Mouse (Mus musculus): ENCODE data around the gene Hdac7.

Gene Hdac7

DNA sequence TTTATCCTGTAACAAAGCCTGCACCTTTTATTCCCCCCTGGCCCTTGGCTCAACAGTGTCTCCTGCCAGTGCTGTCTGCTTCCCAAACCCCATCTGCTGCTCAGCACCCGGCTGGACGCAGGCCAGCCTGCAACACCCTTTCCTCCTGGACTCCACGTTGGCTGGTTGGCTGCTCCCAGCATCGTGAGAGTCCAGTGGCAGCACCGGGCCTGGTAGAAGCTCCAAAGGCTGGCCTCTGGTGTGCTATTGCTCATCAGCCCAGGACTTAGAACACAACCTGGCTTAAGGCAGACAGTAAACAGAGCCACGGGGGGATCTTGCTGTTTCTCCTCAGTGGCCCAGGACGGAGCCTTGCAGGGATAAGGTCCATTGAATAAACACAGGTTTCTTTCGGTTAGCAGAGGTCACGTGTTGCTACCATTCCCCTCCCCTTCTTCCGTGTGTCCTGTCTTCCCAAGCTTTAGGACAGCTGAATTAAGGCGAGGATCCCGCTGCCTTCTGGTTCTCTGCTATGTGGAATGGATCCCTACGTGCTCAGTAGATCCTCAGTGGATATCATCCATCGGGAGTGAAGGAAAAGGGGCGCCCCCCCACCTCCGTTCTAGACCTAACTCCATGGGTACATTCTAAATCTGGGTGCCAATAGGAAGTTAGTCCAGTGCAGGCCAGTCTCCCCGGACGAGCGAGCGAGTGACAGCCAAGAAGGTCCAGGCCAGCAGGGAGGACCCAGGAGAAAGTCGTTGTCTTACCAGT lies 30.7 kb downstream of the Hdac7 start:
- no peak for DNase-seq

DNA sequence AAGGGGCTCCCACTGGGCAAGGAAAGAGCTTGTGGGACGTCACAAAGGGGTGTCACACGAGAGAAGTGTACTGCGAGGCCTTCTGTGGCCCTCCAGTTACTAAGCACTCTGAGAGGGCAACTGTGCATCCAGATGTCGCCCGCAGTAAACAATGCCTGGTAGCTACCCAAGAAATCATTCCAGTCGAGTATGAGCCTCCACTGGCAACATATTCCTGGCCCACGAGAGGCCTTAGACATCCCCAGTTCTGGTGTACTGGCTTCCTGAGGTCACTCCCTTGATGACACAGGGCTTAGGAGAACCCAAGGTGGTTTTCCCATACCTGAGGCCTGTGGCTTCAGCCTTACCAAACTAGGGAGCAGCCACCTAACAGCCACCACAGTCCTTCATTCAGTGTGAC lies 31.4 kb downstream of the Hdac7 start:
- DNase-seq: no peak

DNA sequence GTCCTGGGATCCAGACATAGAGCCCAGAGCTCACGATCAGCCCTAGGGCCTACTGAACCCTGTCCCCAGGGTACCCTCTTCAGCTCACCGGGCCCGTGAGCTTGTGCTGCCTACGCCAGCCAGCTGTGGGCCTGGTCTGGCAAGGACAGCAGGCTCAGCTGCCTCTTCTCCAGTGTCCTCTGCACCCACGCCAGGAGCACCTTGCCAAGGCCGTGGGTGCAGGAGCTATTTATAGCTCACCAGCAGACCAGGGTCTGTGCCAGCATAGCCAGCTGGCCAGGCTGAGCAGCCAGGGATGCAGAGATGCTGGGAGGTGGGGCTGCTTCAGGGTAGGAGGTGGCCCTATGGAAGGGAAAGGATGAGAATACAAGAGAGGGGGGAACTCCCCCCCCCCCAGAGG lies 32.2 kb downstream of the Hdac7 start:
- no peak for DNase-seq

GRCm38 (mm10) chr15:97811307-97811706 lies 33.0 kb downstream of the Hdac7 start:
- no peak for DNase-seq

DNA sequence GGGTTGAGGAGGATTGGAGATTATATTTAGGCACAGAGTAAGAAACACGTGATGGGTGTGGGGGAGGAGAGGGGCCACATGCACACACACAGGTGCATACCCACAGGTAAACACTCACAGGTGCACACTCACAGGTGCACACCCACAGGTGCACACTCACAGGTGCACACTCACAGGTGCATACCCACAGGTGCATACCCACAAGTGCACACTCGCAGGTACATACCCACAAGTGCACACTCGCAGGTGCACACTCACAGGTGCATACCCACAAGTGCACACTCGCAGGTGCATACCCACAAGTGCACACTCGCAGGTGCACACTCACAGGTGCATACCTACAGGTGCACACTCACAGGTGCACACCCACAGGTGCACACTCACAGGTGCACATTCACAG lies 33.9 kb downstream of the Hdac7 start:
- DNase-seq: no peak

GRCm38 (mm10) chr15:97809942-97810341 lies 34.4 kb downstream of the Hdac7 start:
- no peak for DNase-seq

DNA sequence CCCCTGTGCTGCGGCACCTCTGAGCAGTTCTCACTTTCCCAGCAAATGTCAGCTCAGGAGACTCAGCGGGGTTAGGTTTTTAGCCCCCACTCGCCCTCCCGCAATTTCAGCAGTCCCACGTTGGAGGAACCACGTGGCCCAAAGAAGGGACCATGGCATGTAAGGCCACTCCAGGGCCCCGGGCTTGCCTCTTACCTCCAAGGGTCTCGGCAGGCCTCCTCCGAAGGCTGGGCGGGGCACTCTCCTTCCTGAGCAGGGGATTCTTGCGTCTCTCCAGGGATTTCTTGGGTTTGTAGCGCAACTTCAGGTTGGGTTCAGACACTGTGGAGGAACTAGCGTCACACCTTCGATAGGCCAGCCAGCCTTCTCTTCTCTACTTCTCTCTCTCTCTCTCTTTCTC lies 35.1 kb downstream of the Hdac7 start:
- no peak for DNase-seq

DNA sequence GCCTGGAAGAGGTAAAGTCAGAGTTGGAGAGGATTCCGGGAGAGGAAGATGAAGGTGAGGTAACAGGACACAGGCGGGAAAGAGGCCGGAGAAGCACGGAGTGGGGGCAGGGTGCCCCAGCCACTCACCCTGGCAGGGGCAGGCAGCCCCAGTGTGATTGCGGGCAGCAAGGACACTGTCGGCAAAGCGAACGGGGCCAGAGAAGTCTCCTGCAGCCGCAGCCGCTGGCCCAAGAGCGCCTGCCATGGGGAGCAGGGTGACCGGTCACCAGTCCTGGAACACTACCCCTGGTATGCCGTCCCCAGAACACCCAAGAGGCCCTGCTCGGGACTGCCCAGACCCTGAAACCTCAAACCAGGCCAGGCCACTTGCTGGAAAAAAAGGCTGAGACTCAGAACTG lies 35.8 kb downstream of the Hdac7 start:
- DNase-seq: no peak

DNA sequence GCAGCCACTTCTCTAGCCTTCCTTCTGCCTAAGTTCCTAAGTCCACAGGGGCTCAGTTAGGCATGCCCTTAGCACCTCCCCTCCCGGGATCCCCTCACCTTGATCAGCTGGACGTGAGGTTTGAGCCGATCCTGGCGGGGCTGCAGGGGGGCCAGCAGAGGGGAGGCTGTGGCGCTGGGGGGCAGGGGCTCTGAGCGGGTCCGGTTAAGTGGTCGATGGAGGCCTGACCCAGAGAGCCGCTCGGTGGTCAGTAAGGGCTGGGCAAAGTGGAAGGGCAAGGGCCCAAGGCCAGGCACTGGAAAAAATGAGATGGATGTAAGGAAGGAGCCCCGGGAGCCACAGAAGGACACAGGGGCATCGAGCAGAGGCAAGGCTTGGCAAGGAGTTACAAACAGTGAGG lies 36.4 kb downstream of the Hdac7 start:
- no peak for DNase-seq

DNA sequence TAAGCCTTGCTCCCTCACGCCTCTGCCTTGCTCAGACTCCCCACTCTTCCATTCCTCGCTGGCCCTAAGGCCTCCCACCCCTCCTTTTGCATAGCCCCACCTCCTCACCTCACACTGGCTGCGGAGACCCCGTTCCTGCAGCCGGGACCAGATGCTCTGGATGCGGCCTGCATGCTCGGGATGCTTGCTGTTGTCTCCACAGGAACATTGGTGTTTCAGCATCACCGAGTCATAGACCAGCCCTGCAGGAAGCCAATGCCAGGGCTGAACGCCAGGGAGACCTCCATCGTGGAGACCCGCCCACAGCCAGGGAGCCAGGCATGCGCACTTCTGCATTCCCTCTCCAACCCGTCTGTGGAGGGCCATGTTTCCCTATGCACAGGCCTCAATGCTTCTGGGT lies 41.7 kb downstream of the Hdac7 start:
- no peak for DNase-seq

DNA sequence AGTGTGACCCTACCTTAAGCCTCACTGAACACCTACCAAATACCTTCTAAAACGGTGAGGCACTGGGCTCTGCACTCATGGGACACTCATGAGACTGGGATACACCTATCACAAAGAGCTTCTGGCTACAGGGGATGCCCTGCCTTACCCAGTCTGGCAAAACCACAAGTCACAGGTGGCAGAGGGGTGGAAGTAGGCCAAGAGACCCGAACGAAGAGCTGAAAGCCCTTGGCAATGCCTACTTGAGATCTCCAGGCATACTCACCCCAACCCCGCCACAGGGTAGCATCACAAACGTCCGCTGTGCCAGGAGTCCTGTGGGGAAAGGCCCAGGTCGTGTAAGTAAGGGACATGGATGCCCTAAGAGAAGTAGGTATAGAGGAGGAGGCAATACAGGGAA lies 42.5 kb downstream of the Hdac7 start:
- DNase-seq: no peak

DNA sequence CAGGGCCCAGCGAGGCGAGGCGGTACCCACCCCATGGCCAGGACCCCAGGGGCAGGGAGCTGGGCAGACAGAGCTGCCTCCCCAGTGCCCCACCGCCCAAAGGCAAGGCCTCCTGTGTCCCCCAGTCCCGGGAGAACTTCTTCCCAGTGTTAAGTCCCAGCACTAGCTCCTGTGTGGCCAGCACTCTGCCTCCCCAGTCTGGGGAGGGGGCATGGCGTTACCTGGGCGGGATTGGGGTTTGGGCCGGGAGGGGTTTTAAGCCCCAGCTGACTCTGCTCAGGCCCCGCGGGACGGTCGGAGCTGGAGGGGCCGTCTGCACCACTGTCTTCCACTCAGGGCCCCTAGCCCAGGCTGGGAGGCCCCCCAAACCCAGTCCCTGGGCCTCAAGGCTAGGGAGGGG lies 43.4 kb downstream of the Hdac7 start:
- DNase-seq: no peak

- DNase-seq: no peak
Measured at GRCm38 (mm10) chr15:97799446-97799845, 44.9 kb downstream of the Hdac7 start.

DNA sequence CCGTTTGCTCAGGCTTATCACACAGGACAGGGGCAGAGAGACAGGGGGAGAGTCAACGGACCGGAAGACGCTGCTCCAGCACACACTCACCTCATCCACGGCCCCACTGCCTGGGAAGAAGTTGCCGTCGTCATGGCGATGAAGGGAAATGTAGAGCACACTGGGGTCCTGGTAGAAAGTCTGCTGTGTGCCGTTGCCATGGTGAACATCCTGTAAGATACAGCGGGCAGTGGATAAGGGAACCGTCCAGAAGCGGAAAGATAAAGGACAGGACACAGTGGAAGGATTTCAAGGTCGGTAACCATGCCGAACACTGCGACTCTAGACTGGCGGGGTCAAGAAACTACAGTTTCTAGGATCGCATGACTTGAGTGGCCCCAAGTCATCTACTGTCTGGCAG lies 46.2 kb downstream of the Hdac7 start:
- no peak for DNase-seq

DNA sequence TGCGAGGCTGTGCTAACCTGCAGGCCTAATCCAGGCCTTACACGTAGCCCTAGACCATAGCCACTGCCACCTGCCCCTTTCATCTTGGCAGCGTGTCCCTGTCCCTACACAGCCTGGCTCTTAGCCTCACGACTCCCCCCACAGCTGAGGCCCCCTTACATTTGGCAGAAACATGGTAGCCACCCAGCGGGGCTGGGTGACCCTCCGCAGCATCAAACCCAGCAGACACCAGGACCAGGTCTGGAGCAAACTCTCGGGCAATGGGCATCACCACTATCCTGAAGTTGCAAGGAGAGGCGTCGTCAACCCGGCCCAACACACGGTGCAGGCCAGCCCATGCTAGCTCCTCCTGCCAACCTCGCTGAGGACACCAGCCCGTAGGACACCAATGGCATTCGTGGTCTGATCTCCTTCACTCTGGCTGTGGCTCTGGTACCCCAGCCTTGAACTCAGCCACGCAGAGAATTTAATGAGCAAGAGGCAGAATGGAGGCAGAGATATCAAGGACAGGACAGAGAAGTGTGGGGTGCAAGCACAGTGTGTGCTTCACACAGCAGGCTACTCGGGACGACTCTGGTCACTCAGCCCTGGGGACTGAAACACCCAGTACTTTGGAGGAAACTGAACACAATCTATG lies 47.5 kb downstream of the Hdac7 start:
- DNase-seq: no peak

- no peak for DNase-seq
Measured at GRCm38 (mm10) chr15:97795559-97796235, 48.6 kb downstream of the Hdac7 start.

DNA sequence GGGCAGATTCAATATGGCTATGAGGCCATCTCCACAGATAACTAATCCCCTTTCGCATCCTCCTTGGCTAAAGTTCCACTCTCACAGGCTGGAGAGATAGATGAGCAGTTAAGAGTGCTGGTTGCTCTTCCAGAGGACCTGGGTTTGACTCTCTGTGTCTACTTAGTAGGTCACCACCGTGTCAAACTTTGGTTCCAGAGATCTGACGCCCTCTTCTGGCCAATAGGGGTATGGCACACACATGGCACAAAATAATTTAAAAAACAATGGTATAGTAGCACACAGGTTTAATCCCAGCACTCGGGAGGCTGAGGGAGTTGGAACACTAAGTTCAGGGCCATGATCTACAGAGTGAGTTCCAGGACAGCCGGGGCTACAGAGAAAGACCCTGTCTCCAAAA lies 50.0 kb downstream of the Hdac7 start:
- DNase-seq: no peak

DNA sequence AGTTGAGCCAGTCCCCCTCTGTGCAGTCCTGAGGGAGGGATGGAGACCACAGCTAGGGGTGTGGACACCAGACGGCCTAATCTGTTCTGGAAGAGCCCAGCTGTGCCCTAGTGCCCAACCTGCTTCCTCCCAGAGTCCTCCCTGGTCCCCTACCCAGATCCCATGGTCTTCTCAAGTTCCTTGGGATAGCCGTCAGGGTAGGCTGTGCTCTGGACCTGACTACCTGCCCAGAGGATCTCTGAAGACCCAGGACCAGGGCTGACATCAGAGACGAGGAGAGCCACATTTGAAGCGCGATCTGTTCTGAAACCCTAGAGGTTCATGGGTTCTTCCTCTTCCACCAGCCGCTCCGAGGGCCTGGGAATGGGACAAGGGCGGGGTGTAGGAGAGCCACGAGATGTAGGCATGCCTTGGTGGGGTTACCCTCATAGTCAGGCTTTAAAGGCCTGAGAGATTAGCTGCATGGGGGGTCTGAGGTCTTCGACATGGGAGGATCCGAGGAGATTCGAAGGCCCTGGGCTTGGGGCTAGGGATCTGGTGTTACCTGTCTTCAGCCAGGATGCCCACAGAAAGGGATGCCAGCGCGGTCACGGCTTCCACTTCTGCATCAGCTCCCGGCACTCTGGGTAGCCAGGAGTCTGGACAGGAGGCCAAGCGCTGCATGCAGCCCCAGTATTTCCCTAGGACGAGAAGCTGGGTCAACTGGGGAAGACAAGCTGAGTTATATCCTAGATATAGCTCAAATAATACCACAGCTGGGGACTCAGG lies 50.7 kb downstream of the Hdac7 start:
- no peak for DNase-seq

- DNase-seq: no peak
Measured at GRCm38 (mm10) chr15:97791126-97791700, 53.1 kb downstream of the Hdac7 start.

GRCm38 (mm10) chr15:97789761-97790505 lies 54.4 kb downstream of the Hdac7 start:
- peak; percentile 74 for DNase-seq

GRCm38 (mm10) chr15:97788821-97789220 lies 55.5 kb downstream of the Hdac7 start:
- no peak for DNase-seq
